Mouse (Mus musculus) neural tube, embryonic 15.5 days (tissue): ENCODE results near the gene Slc25a51. TPM values are rescaled to one million over a fixed set of nuclear protein-coding genes. Genes with fewer than 3 reads are reported as not detected.
"Not testable (repeated sequence)": the region's sequence is repeated elsewhere in the genome, so short reads cannot be mapped to it uniquely, and the experiment has no call there.

Experiments used
- ATAC-seq: fragments of 200-750 bp; cut with Nextera tagmentation; 2 replicates; pipeline ENCODE4 v1.8.0; 2017; ENCODE audit warnings: mild to moderate bottlenecking, moderate TSS enrichment, moderate library complexity; ENCODE audit not compliant: low FRiP score
- H3K27ac ChIP-seq: fragments of 300-500 bp; sonication (generic); replicated peaks from 2 replicates; pipeline ENCODE4 v1.5.1; 2015; ENCODE audit warnings: mild to moderate bottlenecking, inconsistent platforms
- H3K27me3 ChIP-seq: fragments of 300-500 bp; sonication (generic); replicated peaks from 2 replicates; pipeline ENCODE4 v1.6.1; 2015; ENCODE audit warnings: inconsistent platforms
- H3K36me3 ChIP-seq: fragments of 300-500 bp; sonication (generic); 2 replicates; pipeline ENCODE4 v1.6.1; 2015; ENCODE audit warnings: inconsistent platforms
- H3K4me1 ChIP-seq: fragments of 300-500 bp; sonication (generic); 2 replicates; pipeline ENCODE4 v1.6.1; 2015; ENCODE audit warnings: inconsistent platforms
- H3K4me2 ChIP-seq: fragments of 300-500 bp; sonication (generic); 2 replicates; pipeline ENCODE4 v1.6.1; 2015; ENCODE audit warnings: inconsistent platforms, mild to moderate bottlenecking, moderate library complexity
- H3K4me3 ChIP-seq: fragments of 300-500 bp; sonication (generic); replicated peaks from 2 replicates; pipeline ENCODE4 v1.5.1; 2015; ENCODE audit warnings: mild to moderate bottlenecking, inconsistent platforms
- H3K9ac ChIP-seq: fragments of 300-500 bp; sonication (generic); replicated peaks from 2 replicates; pipeline ENCODE4 v1.6.1; 2015; ENCODE audit warnings: mild to moderate bottlenecking, inconsistent platforms
- H3K9me3 ChIP-seq: fragments of 300-500 bp; sonication (generic); replicated peaks from 2 replicates; pipeline ENCODE4 v1.6.1; 2016; ENCODE audit warnings: inconsistent platforms
- WGBS: fragments of 180-500 bp; shearing (Covaris S2); methylation state at CpG from one replicate; pipeline ENCODE4 v1.1.7; 2015; ENCODE audit warnings: mixed read lengths; 5-methylcytosine and 5-hydroxymethylcytosine counted together
- polyA plus RNA-seq: library from polyadenylated mRNA; unstranded; fragments of >200 nt; fragmentation: Nextera tagmentation; extraction: Ambion mirVana; gene quantifications from 2 replicates; pipeline ENCODE4 v1.2.1, GENCODE M21; 2015

The Slc25a51 gene
- polyA plus RNA-seq, 1 experiment from 2014 or later, result 68.1 TPM

GRCm38 (mm10) chr4:45392994-45393393 is 15.6 kb downstream of the Slc25a51 start:
- H3K9ac ChIP-seq, result no peak overlapping the region
- peaks cover 11% of the 10 kb centered on the region for H3K36me3 ChIP-seq
- H3K4me3 ChIP-seq, result no peak overlapping the region
- no peak overlapping the region for H3K27ac ChIP-seq
- ATAC-seq, result no peak
- H3K4me1 ChIP-seq, result no peaks in the 10 kb centered on the region
- H3K4me2 ChIP-seq, result no peak overlapping the region
- H3K27me3 ChIP-seq, result no peaks in the 10 kb centered on the region
- no peaks in the 10 kb centered on the region for H3K9me3 ChIP-seq
- 89% methylated on average over 8 of the region's 8 CpGs for WGBS

GRCm38 (mm10) chr4:45392572-45392971 is 16.0 kb downstream of the Slc25a51 start:
- no peak overlapping the region for H3K4me2 ChIP-seq
- WGBS, result 80% methylated on average over 11 of the region's 11 CpGs

GRCm38 (mm10) chr4:45392099-45392498 is 16.5 kb downstream of the Slc25a51 start:
- H3K9me3 ChIP-seq, result no peaks in the 10 kb centered on the region
- H3K36me3 ChIP-seq, result peaks cover 5% of the 10 kb centered on the region; the same call in 1 of the 2 replicates
- 73% methylated on average over 4 of the region's 4 CpGs for WGBS
- H3K4me3 ChIP-seq, result no peak overlapping the region
- no peak overlapping the region for H3K27ac ChIP-seq
- no peak overlapping the region for H3K9ac ChIP-seq
- no peaks in the 10 kb centered on the region for H3K4me1 ChIP-seq
- H3K4me2 ChIP-seq, result no peak overlapping the region
- H3K27me3 ChIP-seq, result no peaks in the 10 kb centered on the region
- no peak for ATAC-seq

More at GRCm38 (mm10) chr4:45392572-45392971, 16.0 kb downstream of the Slc25a51 start:
- ATAC-seq, result no peak
- H3K4me1 ChIP-seq, result no peaks in the 10 kb centered on the region
- H3K9ac ChIP-seq, result no peak overlapping the region
- no peaks in the 10 kb centered on the region for H3K9me3 ChIP-seq
- H3K27me3 ChIP-seq, result no peaks in the 10 kb centered on the region
- no peak overlapping the region for H3K27ac ChIP-seq
- peaks cover 7% of the 10 kb centered on the region; the same call in 1 of the 2 replicates for H3K36me3 ChIP-seq
- no peak overlapping the region for H3K4me3 ChIP-seq

- not testable (repeated sequence) for H3K27ac ChIP-seq, ATAC-seq, H3K27me3 ChIP-seq, H3K36me3 ChIP-seq, H3K9me3 ChIP-seq, H3K9ac ChIP-seq, H3K4me1 ChIP-seq, H3K4me2 ChIP-seq, H3K4me3 ChIP-seq
- over 99% methylated on average over 5 of the region's 5 CpGs for WGBS
Observed at GRCm38 (mm10) chr4:45387296-45387695, 21.3 kb downstream of the Slc25a51 start.

- H3K36me3 ChIP-seq, H3K4me2 ChIP-seq, H3K4me1 ChIP-seq, ATAC-seq, H3K4me3 ChIP-seq, H3K27ac ChIP-seq, H3K9ac ChIP-seq, H3K27me3 ChIP-seq, H3K9me3 ChIP-seq: not testable (repeated sequence)
- WGBS, result 79% methylated on average over 2 of the region's 2 CpGs
Observed at GRCm38 (mm10) chr4:45382133-45382532, 26.4 kb downstream of the Slc25a51 start.

- H3K27me3 ChIP-seq, H3K27ac ChIP-seq, H3K4me2 ChIP-seq, ATAC-seq, H3K4me1 ChIP-seq, H3K9ac ChIP-seq, H3K9me3 ChIP-seq, H3K4me3 ChIP-seq: not testable (repeated sequence)
- H3K36me3 ChIP-seq, result peaks cover 11% of the 10 kb centered on the region
- 88% methylated on average over 10 of the region's 10 CpGs for WGBS
Observed at GRCm38 (mm10) chr4:45380903-45381580, 27.5 kb downstream of the Slc25a51 start.

- Histone ChIP-seq H3K4me2 (no peak overlapping the region), H3K4me1 (no peaks in the 10 kb centered on the region), H3K4me3 (no peak overlapping the region), H3K27ac (no peak overlapping the region), H3K36me3 (peaks cover 49% of the 10 kb centered on the region), H3K9ac (no peak overlapping the region), H3K27me3 (no peaks in the 10 kb centered on the region), H3K9me3 (no peaks in the 10 kb centered on the region)
- no peak for ATAC-seq
- WGBS, result 87% methylated on average over 4 of the region's 4 CpGs
Observed at GRCm38 (mm10) chr4:45376573-45376972, 32.0 kb downstream of the Slc25a51 start.

GRCm38 (mm10) chr4:45374879-45375278 is 33.7 kb downstream of the Slc25a51 start:
- H3K9me3 ChIP-seq, result no peaks in the 10 kb centered on the region
- no peak overlapping the region for H3K9ac ChIP-seq
- H3K4me3 ChIP-seq, result no peak overlapping the region
- no peaks in the 10 kb centered on the region for H3K4me1 ChIP-seq
- no peak overlapping the region for H3K27ac ChIP-seq
- no peaks in the 10 kb centered on the region for H3K27me3 ChIP-seq
- 69% methylated on average over 5 of the region's 5 CpGs for WGBS
- ATAC-seq, result no peak
- H3K36me3 ChIP-seq, result peaks cover 61% of the 10 kb centered on the region
- H3K4me2 ChIP-seq, result no peak overlapping the region

GRCm38 (mm10) chr4:45371261-45371660 is 37.3 kb downstream of the Slc25a51 start:
- 93% methylated on average over 3 of the region's 3 CpGs for WGBS
- no peak for ATAC-seq
- H3K27ac ChIP-seq, result no peak overlapping the region
- H3K4me2 ChIP-seq, result no peak overlapping the region
- no peaks in the 10 kb centered on the region for H3K27me3 ChIP-seq
- peaks cover 53% of the 10 kb centered on the region for H3K36me3 ChIP-seq
- no peak overlapping the region for H3K9ac ChIP-seq
- no peaks in the 10 kb centered on the region for H3K9me3 ChIP-seq
- no peaks in the 10 kb centered on the region for H3K4me1 ChIP-seq
- H3K4me3 ChIP-seq, result no peak overlapping the region

GRCm38 (mm10) chr4:45356653-45357052 is 51.9 kb downstream of the Slc25a51 start:
- H3K27ac ChIP-seq, result no peak overlapping the region
- no peak for ATAC-seq
- WGBS, result 96% methylated on average over 3 of the region's 3 CpGs
- H3K4me2 ChIP-seq, result no peak overlapping the region
- no peaks in the 10 kb centered on the region for H3K27me3 ChIP-seq
- H3K9ac ChIP-seq, result no peak overlapping the region
- H3K4me3 ChIP-seq, result no peak overlapping the region
- no peaks in the 10 kb centered on the region for H3K9me3 ChIP-seq
- no peaks in the 10 kb centered on the region for H3K4me1 ChIP-seq
- peaks cover 18% of the 10 kb centered on the region for H3K36me3 ChIP-seq
